Mouse (Mus musculus): Measurements from ENCODE around the gene Aldh18a1.

- TF ChIP-seq TAL1 (conservative IDR thresholded peaks at IDR 0.05; ENCODE audit: low read depth, low read length), result no peak
- no peak for TF ChIP-seq CTCF (IDR thresholded peaks at IDR 0.05; ENCODE audit: low read depth, low read length)
These were observed 33.1 kb downstream of the Aldh18a1 start for GRCm38 (mm10) chr19:40555136-40555535.
